19 mouse cellular contexts compared by ENCODE assay signal in genomic region chr3:68758609-68759008, GRCm38 (mm10).
A peak's percentile ranks its signal among the peaks of the same experiment; 100 is the strongest.
DNase-seq lines count a peak whose midpoint lies in the region; ATAC-seq and TF ChIP-seq lines count a peak whose summit lies in the region.
"Had no signal": no experiment of that assay in that cellular context is flagged by ENCODE, and none has a peak within 500 bp of the region (broad histone marks: within the 10 kb centered on the region; RNA-seq: fewer than 3 reads in every experiment).

No protein-coding gene starts in this region.

- H3K4me2 ChIP-seq in heart, embryonic 15.5 days, result no peak overlapping the region
- H3K4me2 ChIP-seq in kidney, postnatal 0 days (ENCODE audit: low read length), result no peak overlapping the region
- H3K4me2 ChIP-seq: hindbrain, embryonic 13.5 days; midbrain, embryonic 12.5 days had no signal

- peaks cover 17% of the 10 kb centered on the region for H3K4me1 ChIP-seq in heart, embryonic 15.5 days (replicated peaks)
- peaks cover 16% of the 10 kb centered on the region for H3K4me1 ChIP-seq in kidney, postnatal 0 days (replicated peaks; ENCODE audit: insufficient read depth, low read length)
- peaks cover 11% of the 10 kb centered on the region for H3K4me1 ChIP-seq in ES-Bruce4 (ENCODE audit: control insufficient read depth, insufficient read depth, low read length)
- H3K4me1 ChIP-seq: midbrain, embryonic 12.5 days had no signal

- no peaks in the 10 kb centered on the region for H3K27me3 ChIP-seq in heart, embryonic 15.5 days
- H3K27me3 ChIP-seq in kidney, postnatal 0 days (ENCODE audit: insufficient read depth, low read length), result no peaks in the 10 kb centered on the region
- no peaks in the 10 kb centered on the region for H3K27me3 ChIP-seq in ES-Bruce4 (ENCODE audit: control insufficient read depth, insufficient read depth, low read length, poor library complexity, severe bottlenecking)
- H3K27me3 ChIP-seq: hindbrain, embryonic 13.5 days; midbrain, embryonic 12.5 days had no signal

- no peak for TF ChIP-seq CTCF in kidney, postnatal 0 days (IDR thresholded peaks at IDR 0.05; ENCODE audit: low read depth)
- no peak for TF ChIP-seq CTCF in ES-Bruce4 (IDR thresholded peaks at IDR 0.05; ENCODE audit: low read depth, low read length)

- no peak for ATAC-seq in heart, embryonic 15.5 days (replicated peaks; ENCODE audit: insufficient number of reproducible peaks, insufficient read depth, low FRiP score, low read depth)
- 0 out of 2 replicates have a peak, but pooled peaks have one; percentile 50 for ATAC-seq in kidney, postnatal 0 days (replicated peaks; ENCODE audit: low FRiP score, low read depth)
- ATAC-seq: forebrain, embryonic 14.5 days; intestine, postnatal 0 days; liver, postnatal 0 days had no signal

- H3K4me3 ChIP-seq in heart, embryonic 15.5 days, result no peak overlapping the region
- H3K4me3 ChIP-seq in kidney, postnatal 0 days (replicated peaks; ENCODE audit: low read depth, low read length), result no peak overlapping the region
- H3K4me3 ChIP-seq in ES-Bruce4 (ENCODE audit: low read depth, low read length), result no peak overlapping the region
- H3K4me3 ChIP-seq: embryonic facial prominence, embryonic 10.5 days; hindbrain, embryonic 13.5 days; midbrain, embryonic 12.5 days had no signal

- TF ChIP-seq EP300 in ES-Bruce4 (IDR thresholded peaks at IDR 0.05; ENCODE audit: insufficient read depth, low read depth, low read length), result no peak

- no peak for TF ChIP-seq POLR2A in ES-Bruce4 (IDR thresholded peaks at IDR 0.05; ENCODE audit: insufficient read depth, low read length)

- peak overlapping the region; percentile 66; the same call in 1 of the 2 replicates for H3K27ac ChIP-seq in heart, embryonic 15.5 days
- H3K27ac ChIP-seq in kidney, postnatal 0 days, result no peak overlapping the region
- peak overlapping the region; percentile 49; the same call in 1 of the 2 replicates for H3K27ac ChIP-seq in ES-Bruce4 (ENCODE audit: insufficient read depth, low read length)
- H3K27ac ChIP-seq: embryonic facial prominence, embryonic 10.5 days; hindbrain, embryonic 13.5 days; midbrain, embryonic 12.5 days had no signal

- H3K36me3 ChIP-seq in heart, embryonic 15.5 days, result no peaks in the 10 kb centered on the region
- H3K36me3 ChIP-seq in kidney, postnatal 0 days (ENCODE audit: insufficient read depth, low read length), result no peaks in the 10 kb centered on the region
- no peaks in the 10 kb centered on the region for H3K36me3 ChIP-seq in ES-Bruce4 (ENCODE audit: control insufficient read depth, insufficient read depth, low read length, poor library complexity, severe bottlenecking)
- H3K36me3 ChIP-seq: embryonic facial prominence, embryonic 10.5 days; hindbrain, embryonic 13.5 days; midbrain, embryonic 12.5 days had no signal

- no peak for DNase-seq in heart, adult 18-20 months
- no peak for DNase-seq in kidney, postnatal 0 days (ENCODE audit: low spot score)
- no peak for DNase-seq in kidney, adult 8-10 months
- DNase-seq in kidney, postnatal 36 days, result peak; percentile 34 to 46
- DNase-seq in thymus, postnatal 10 days (ENCODE audit: low spot score in 2 of 2), result no peak
- no peak for DNase-seq in left cerebral cortex, adult 8-10 months (ENCODE audit: low spot score in 2 of 2)
- DNase-seq: adrenal gland, postnatal 14 days; cerebellum, adult 11-12 months; cerebellum, postnatal 25 days; liver, postnatal 0 days; lung, postnatal 36 days; thymus, postnatal 4 days had no signal

- no peaks in the 10 kb centered on the region for H3K9me3 ChIP-seq in heart, embryonic 15.5 days (replicated peaks)
- H3K9me3 ChIP-seq in kidney, postnatal 0 days (replicated peaks; ENCODE audit: low read length), result no peaks in the 10 kb centered on the region
- H3K9me3 ChIP-seq in ES-Bruce4 (replicated peaks; ENCODE audit: control insufficient read depth, insufficient read depth, low read length, poor library complexity, severe bottlenecking), result peaks cover 7% of the 10 kb centered on the region; the same call in 1 of the 2 replicates
- H3K9me3 ChIP-seq: embryonic facial prominence, embryonic 10.5 days; hindbrain, embryonic 13.5 days; midbrain, embryonic 12.5 days had no signal

- no peak overlapping the region for H3K9ac ChIP-seq in heart, embryonic 15.5 days
- no peak overlapping the region for H3K9ac ChIP-seq in kidney, postnatal 0 days (ENCODE audit: low read depth, low read length)
- no peak overlapping the region for H3K9ac ChIP-seq in ES-Bruce4 (ENCODE audit: low read depth, poor library complexity, severe bottlenecking)
- H3K9ac ChIP-seq: hindbrain, embryonic 13.5 days; liver, postnatal 0 days; midbrain, embryonic 12.5 days had no signal

Comparison
In these comparisons a context has a peak if more than half of its experiments do, and no peak if none do; other contexts are left out.
1. DNase-seq: peak in kidney, postnatal 36 days (2 of 2); none in heart, adult 18-20 months (0 of 2), kidney, postnatal 0 days (single experiment), kidney, adult 8-10 months (0 of 2), thymus, postnatal 10 days (0 of 2) and left cerebral cortex, adult 8-10 months (0 of 2).